Mouse (Mus musculus) hindbrain, embryonic 16.5 days (tissue): ENCODE measurements around the gene Galnt7. TPM values are rescaled to one million over a fixed set of nuclear protein-coding genes. Genes with fewer than 3 reads are reported as not detected.

Experiments
- polyA plus RNA-seq: library from polyadenylated mRNA; unstranded; fragments of >200 nt; fragmentation: Nextera tagmentation; extraction: Ambion mirVana; gene quantifications from 2 replicates; pipeline ENCODE4 v1.2.1, GENCODE M21; 2015

Galnt7 gene
- polyA plus RNA-seq, 1 experiment from 2014 or later = 11.1 TPM

Other genes starting within 250 kb of the Galnt7 start
- gene Scrg1, start 197.1 kb downstream of the Galnt7 start, polyA plus RNA-seq = 13.7 and 24.4 TPM in 2 replicates
- gene Sap30, start 165.2 kb downstream of the Galnt7 start, polyA plus RNA-seq = 20.7 and 22.9 TPM in 2 replicates
- gene Hmgb2, start 141.1 kb downstream of the Galnt7 start, polyA plus RNA-seq = 65.0 and 67.4 TPM in 2 replicates